Mouse (Mus musculus) T-helper 17 cell (primary cell): ENCODE data around the gene Hist1h4a.

Experiments
- in situ Hi-C, 2 experiments: fragments of 300-600 bp; cut with MboI, MseI; formaldehyde crosslinking; loops; 1 replicate in 1 of 2; 2 replicates in 1 of 2; pipeline ENCODE4 v1.15.1; 2025; ENCODE audit warnings: high pct_unique_total_duplicates in 2 of 2

The Hist1h4a gene

DNA sequence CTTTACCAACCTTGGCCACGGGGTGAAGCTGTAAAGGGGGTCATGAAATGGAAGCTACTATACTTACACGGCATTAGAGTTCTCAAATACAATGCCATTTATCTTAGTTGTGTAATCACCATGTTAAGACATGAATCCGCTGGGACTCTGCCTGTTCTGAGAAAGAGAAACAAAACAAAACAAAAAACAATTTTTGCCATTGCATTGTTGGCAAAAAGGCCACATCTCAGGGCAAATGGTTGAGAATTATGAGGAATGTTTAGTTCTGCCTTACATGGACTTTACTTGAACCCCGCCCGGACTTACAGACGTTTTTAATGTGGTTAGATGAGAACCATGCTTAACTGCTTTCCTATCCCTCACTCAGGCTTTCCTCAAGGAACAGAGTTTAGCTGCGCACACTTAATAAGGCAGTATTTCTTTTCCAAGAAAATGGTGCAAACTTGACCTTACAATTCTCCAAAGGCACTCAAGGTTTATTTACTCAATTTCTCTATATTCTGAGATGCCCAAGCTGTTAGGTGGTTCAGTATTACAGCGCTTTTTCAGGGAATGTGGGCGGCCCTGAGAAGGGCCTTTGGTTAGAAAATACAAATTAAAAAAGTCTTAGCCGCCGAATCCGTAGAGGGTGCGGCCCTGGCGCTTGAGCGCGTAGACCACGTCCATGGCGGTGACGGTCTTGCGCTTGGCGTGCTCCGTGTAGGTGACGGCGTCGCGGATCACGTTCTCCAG lies 624 bp downstream of the Hist1h4a start:
- in situ Hi-C loops, result loop anchor here (25.0 kb wide), 1 partner anchor 1973 kb away; the partner anchor contains the start of genes Hist1h1b (in 2 of the 2), Hist1h2an (in 2 of the 2), Hist1h2bp (in 2 of the 2) and Hist1h3i (in 2 of the 2)

GRCm38 (mm10) chr13:23759916-23760239 lies 1.2 kb downstream of the Hist1h4a start:
- in situ Hi-C loops, result loop anchor here (5.0 to 25.0 kb wide), 3 partner anchors 315 to 1973 kb away; partner anchors contain the start of genes Hist1h1b (in 2 of the 2), Hist1h2an (in 2 of the 2), Hist1h2bp (in 2 of the 2) and Hist1h3i (in 2 of the 2)

GRCm38 (mm10) chr13:23759251-23759771 lies 1.7 kb downstream of the Hist1h4a start:
- in situ Hi-C loops, result loop anchor here (5.0 to 25.0 kb wide), 3 partner anchors 315 to 1972 kb away; partner anchors contain the start of genes Hist1h1b (in 2 of the 2), Hist1h2an (in 2 of the 2), Hist1h2bp (in 2 of the 2) and Hist1h3i (in 2 of the 2)

GRCm38 (mm10) chr13:23757921-23758320 lies 3.1 kb downstream of the Hist1h4a start:
- in situ Hi-C loops, result loop anchor here (5.0 to 25.0 kb wide), 3 partner anchors 313 to 1971 kb away; partner anchors contain the start of genes Hist1h1b (in 2 of the 2), Hist1h2an (in 2 of the 2), Hist1h2bp (in 2 of the 2) and Hist1h3i (in 2 of the 2)

DNA sequence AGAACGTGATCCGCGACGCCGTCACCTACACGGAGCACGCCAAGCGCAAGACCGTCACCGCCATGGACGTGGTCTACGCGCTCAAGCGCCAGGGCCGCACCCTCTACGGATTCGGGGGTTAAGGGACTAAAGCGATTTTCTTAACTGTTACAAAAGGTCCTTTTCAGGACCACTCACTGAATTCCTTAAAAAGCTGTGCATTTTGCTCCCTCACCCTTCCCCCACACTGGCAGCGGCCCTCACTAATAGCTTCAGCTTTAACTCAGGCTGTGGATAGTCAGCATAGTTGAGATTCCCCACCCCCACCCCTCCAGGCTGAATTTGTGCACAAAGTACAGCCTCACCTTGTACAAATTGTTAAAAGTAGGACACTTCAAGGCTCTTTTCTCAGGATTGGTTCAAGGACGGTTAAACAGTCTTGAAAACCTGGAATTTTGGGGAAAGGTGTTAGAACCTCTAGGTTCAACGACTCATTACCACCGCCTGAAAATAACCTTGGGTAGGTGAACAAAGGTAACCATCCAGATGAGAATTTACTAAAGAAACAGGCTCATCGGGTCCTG lies 3.7 kb downstream of the Hist1h4a start:
- in situ Hi-C loops, result loop anchor here (5.0 to 25.0 kb wide), 3 partner anchors 312 to 1970 kb away; partner anchors contain the start of genes Hist1h1b (in 2 of the 2), Hist1h2an (in 2 of the 2), Hist1h2bp (in 2 of the 2) and Hist1h3i (in 2 of the 2)

DNA sequence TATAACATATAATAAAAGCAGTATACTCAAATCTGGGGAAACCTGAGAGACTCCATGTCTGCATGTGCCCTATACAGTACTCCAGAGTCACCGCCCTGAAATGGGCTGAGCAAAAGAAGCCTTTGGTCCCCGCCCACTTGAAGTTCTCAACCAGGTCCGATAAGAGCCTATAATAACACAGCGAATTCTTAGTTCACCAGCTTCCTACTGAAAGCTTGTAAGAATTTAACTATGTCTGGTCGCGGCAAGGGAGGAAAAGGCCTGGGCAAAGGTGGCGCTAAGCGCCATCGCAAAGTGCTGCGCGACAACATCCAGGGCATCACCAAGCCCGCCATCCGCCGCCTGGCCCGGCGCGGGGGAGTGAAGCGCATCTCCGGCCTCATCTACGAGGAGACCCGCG lies 4.2 kb downstream of the Hist1h4a start, which contains the start of gene Hist1h4b:
TSS of gene Hist1h4b (plus strand) at position 224 of the 400 bp plus-strand sequence.
- in situ Hi-C loops, result loop anchor here (5.0 to 25.0 kb wide), 3 partner anchors 312 to 1969 kb away; partner anchors contain the start of genes Hist1h1b (in 2 of the 2), Hist1h2an (in 2 of the 2), Hist1h2bp (in 2 of the 2) and Hist1h3i (in 2 of the 2)

DNA sequence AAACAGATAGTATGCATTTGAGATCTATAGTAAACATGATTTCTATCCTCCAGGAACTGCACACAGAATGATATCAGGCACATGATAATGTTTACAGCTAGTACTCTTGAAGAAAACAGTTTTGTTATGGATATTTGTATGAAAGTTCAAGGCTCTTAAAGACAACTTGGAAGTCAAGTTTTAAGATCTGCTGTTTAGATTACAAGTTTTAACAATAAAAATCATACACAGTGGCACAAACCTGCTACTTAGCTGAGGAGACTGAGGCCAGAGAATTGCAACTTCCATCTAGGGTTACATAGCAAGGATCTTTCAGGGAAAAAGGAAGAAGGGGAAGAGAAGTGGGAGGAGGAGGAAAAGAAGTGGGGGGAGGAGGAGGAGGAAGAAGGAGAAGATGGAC lies 6.0 kb downstream of the Hist1h4a start:
- in situ Hi-C loops, result loop anchor here (5.0 to 25.0 kb wide), 3 partner anchors 310 to 1968 kb away; partner anchors contain the start of genes Hist1h1b (in 2 of the 2), Hist1h2an (in 2 of the 2), Hist1h2bp (in 2 of the 2) and Hist1h3i (in 2 of the 2)

DNA sequence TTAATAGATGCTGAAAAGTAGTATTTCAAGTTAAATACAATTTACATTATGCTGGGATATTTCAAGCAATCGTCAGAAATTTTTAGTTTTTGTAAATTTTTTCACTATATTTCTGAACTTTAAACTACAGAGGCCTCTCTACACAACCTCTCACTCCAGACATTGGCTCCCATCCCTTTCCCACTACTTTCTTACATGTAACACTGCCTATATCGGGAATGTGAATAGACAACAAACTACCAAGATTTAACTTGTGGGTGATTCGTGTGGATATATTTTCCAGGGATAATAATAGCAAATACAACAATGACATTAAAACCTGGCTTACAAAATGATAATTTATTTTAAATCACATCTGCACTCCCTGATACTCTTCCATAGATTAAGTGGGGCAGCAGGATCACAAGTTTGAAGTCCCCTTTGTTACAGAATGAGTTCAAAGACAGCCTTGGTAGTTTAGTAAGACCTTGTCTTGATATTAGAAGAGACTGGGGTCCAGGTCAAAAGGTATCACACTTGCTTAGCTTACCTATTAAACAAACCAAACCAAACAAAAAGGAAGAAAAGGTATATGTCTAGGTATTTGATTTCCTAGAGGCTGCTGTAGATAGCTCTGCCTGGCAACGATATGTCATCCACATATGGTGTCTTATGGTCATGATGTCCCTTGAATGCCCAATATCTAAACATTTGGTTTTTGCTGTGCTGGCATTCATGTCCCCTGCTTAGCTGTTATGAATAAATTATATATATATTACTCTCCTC lies 7.5 kb downstream of the Hist1h4a start:
- in situ Hi-C loops, result loop anchor here (10.0 to 25.0 kb wide), 2 partner anchors 309 to 1966 kb away; partner anchors contain the start of genes Hist1h1b (in 2 of the 2), Hist1h2an (in 2 of the 2), Hist1h2bp (in 2 of the 2) and Hist1h3i (in 2 of the 2)

GRCm38 (mm10) chr13:23752742-23753172 lies 8.3 kb downstream of the Hist1h4a start:
- in situ Hi-C loops, result loop anchor here (10.0 to 25.0 kb wide), 2 partner anchors 308 to 1965 kb away; partner anchors contain the start of genes Hist1h1b (in 2 of the 2), Hist1h2an (in 2 of the 2), Hist1h2bp (in 2 of the 2) and Hist1h3i (in 2 of the 2)

- in situ Hi-C loops, result loop anchor here (10.0 to 25.0 kb wide), 2 partner anchors 307 to 1965 kb away; partner anchors contain the start of genes Hist1h1b (in 2 of the 2), Hist1h2an (in 2 of the 2), Hist1h2bp (in 2 of the 2) and Hist1h3i (in 2 of the 2)
Measured at GRCm38 (mm10) chr13:23752067-23752741, 8.8 kb downstream of the Hist1h4a start, which contains the start of gene Hist1h3b. Gene Hist1h3b (plus strand): TSS chr13:23752267.

- in situ Hi-C loops, result loop anchor here (10.0 to 25.0 kb wide), 2 partner anchors 307 to 1964 kb away; partner anchors contain the start of genes Hist1h1b (in 2 of the 2), Hist1h2an (in 2 of the 2), Hist1h2bp (in 2 of the 2) and Hist1h3i (in 2 of the 2)
Measured at GRCm38 (mm10) chr13:23751478-23751956, 9.5 kb downstream of the Hist1h4a start.

GRCm38 (mm10) chr13:23750839-23751477 lies 10.1 kb downstream of the Hist1h4a start, which contains the start of gene Hist1h2ab:
Gene Hist1h2ab (plus strand): TSS chr13:23751126.
- in situ Hi-C loops, result loop anchor here (10.0 to 25.0 kb wide), 2 partner anchors 306 to 1964 kb away; partner anchors contain the start of genes Hist1h1b (in 2 of the 2), Hist1h2an (in 2 of the 2), Hist1h2bp (in 2 of the 2) and Hist1h3i (in 2 of the 2)

DNA sequence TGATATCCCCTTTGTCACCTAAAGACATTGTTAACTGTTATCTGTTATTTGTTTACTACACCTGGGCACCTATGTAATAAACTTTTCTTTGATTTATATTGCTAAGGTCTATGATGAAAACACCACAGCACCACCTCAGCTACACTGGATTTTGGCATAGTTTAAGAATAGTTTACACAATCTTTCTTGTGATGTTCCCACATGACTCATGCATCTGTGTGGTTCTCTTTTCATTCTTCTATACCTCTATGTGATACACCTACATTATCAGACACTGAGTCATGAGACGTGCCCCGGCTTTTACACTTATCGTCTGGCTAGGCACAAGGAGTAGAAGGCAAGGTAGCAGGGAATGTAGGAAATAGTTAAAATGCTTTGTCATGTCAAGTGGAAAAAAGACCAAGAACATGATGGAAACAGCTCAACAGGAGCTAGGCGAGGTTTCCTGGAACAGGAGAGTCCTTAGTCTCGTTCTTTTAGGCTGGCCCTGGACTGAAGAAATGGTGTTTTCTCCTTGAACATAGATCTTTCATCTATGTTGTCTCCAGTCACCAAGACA lies 11.4 kb downstream of the Hist1h4a start:
- in situ Hi-C loops, result loop anchor here (5.0 to 25.0 kb wide), 3 partner anchors 305 to 1962 kb away; partner anchors contain the start of genes Hist1h1b (in 2 of the 2), Hist1h2ah (in 2 of the 2), Hist1h2an (in 2 of the 2) and Hist1h2bk (in 2 of the 2)

DNA sequence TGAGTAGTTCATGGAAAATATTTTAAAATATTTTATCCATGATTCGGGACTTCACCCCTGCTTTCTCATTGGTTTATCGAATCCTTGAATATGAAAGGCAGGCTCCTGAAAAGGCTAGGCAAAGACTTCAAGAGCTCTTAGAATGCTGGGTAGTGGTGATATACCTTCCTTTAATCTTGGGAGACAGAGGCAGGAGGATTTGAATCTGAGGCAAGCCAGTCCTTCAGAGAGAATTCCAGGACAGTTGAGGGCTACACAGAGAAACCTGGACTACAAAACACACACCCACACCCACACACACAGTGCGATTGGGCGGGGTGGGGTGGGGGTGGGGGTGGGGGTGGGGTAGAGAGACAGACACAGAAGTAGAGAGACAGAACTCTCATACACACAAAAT lies 13.1 kb downstream of the Hist1h4a start:
- in situ Hi-C loops, result loop anchor here (5.0 kb wide), 1 partner anchor 1711 kb away; the partner anchor contains the start of genes Hist1h2ah (in 2 of the 2) and Hist1h2bk (in 2 of the 2)

GRCm38 (mm10) chr13:23747081-23747891 lies 13.7 kb downstream of the Hist1h4a start:
- in situ Hi-C loops, result loop anchor here (5.0 kb wide), 1 partner anchor 1710 kb away; the partner anchor contains the start of genes Hist1h2ah (in 2 of the 2) and Hist1h2bk (in 2 of the 2)
